Mouse (Mus musculus): ENCODE data around the gene Bag5.

GRCm38 (mm10) chr12:111731822-111732807 is 19.1 kb upstream of the Bag5 start:
- TF ChIP-seq GATA1 (IDR thresholded peaks at IDR 0.05; ENCODE audit: low read length) (no peak), TAL1 (IDR thresholded peaks at IDR 0.05; ENCODE audit: low read length) (no peak)
